1 mouse cellular context compared by ENCODE assay signal in genomic region chr9:15240863-15241595, GRCm38 (mm10).
A peak's percentile ranks its signal among the peaks of the same experiment; 100 is the strongest.
TF ChIP-seq lines count a peak whose summit lies in the region.

No protein-coding gene starts in this region.

TF ChIP-seq in MEL, 35 proteins besides CTCF, POLR2A, EP300 and RAD21 (continued from another document):
- no peak for TF ChIP-seq POLR2AphosphoS5 (IDR thresholded peaks at IDR 0.05; ENCODE audit: borderline replicate concordance, low read depth, low read length)
- no peak for TF ChIP-seq CHD2 (IDR thresholded peaks at IDR 0.05; ENCODE audit: low read length)
- TF ChIP-seq POLR2AphosphoS2 (IDR thresholded peaks at IDR 0.05; ENCODE audit: low read length), result no peak
- no peak for TF ChIP-seq MYB (IDR thresholded peaks at IDR 0.05; ENCODE audit: low read depth, low read length)
- no peak for TF ChIP-seq MAX (IDR thresholded peaks at IDR 0.05; ENCODE audit: low read length)
- peak; percentile 98 for TF ChIP-seq ZNF384 (IDR thresholded peaks at IDR 0.05; ENCODE audit: low read depth, low read length)
- TF ChIP-seq HCFC1 (IDR thresholded peaks at IDR 0.05; ENCODE audit: low read depth, low read length), result 0 out of 2 replicates have a peak, but pooled peaks have one; percentile 10
- TF ChIP-seq E2F4 (IDR thresholded peaks at IDR 0.05; ENCODE audit: borderline replicate concordance, low read depth, low read length), result no peak
- TF ChIP-seq MYC (IDR thresholded peaks at IDR 0.05; ENCODE audit: low read depth, low read length), result no peak
- peak; percentile 63; the same call in 1 of the 2 replicates for TF ChIP-seq MAZ (IDR thresholded peaks at IDR 0.05; ENCODE audit: low read depth, low read length)
- TF ChIP-seq GABPA (IDR thresholded peaks at IDR 0.05; ENCODE audit: low read depth, low read length), result no peak
- TF ChIP-seq SIN3A (IDR thresholded peaks at IDR 0.05; ENCODE audit: low read length), result no peak
- no peak for TF ChIP-seq ZC3H11A (IDR thresholded peaks at IDR 0.05; ENCODE audit: low read depth, low read length)
- TF ChIP-seq KAT2A (conservative IDR thresholded peaks at IDR 0.05; ENCODE audit: low read depth, low read length), result no peak
- TF ChIP-seq USF1 (IDR thresholded peaks at IDR 0.05; ENCODE audit: low read depth, low read length), result no peak
- TF ChIP-seq MXI1 (IDR thresholded peaks at IDR 0.05; ENCODE audit: low read depth, low read length), result peak; percentile 13; the same call in 1 of the 2 replicates
- TF ChIP-seq ETS1 (IDR thresholded peaks at IDR 0.05; ENCODE audit: low read depth, low read length), result peak; percentile 37
- peak; percentile 46; the same call in 1 of the 2 replicates for TF ChIP-seq TCF12 (IDR thresholded peaks at IDR 0.05; ENCODE audit: low read depth, low read length)
- no peak for TF ChIP-seq SMC3 (IDR thresholded peaks at IDR 0.05; ENCODE audit: low read depth, low read length)
- no peak for TF ChIP-seq USF2 (IDR thresholded peaks at IDR 0.05; ENCODE audit: borderline replicate concordance in 1 of 2, insufficient read depth in 1 of 2, low read depth in 1 of 2, low read length in 2 of 2)
- no peak; the same call in 1 of the 2 replicates for TF ChIP-seq BHLHE40 (IDR thresholded peaks at IDR 0.05; ENCODE audit: borderline replicate concordance, low read depth, low read length)
- TF ChIP-seq UBTF (IDR thresholded peaks at IDR 0.05; ENCODE audit: borderline replicate concordance, insufficient read depth, low read depth, low read length), result no peak
- no peak for TF ChIP-seq NRF1 (IDR thresholded peaks at IDR 0.05; ENCODE audit: insufficient read depth, low read depth, low read length, poor library complexity, severe bottlenecking)
- TF ChIP-seq MEF2A (IDR thresholded peaks at IDR 0.05; ENCODE audit: extremely low read depth, insufficient replicate concordance, low read depth, low read length, poor library complexity, severe bottlenecking), result no peak
- peak; percentile 96 for TF ChIP-seq CHD1 (IDR thresholded peaks at IDR 0.05; ENCODE audit: low read depth, low read length)
- TF ChIP-seq ZKSCAN1 (IDR thresholded peaks at IDR 0.05; ENCODE audit: low read depth, low read length), result no peak; the same call in 1 of the 2 replicates
- no peak for TF ChIP-seq ZMIZ1 (IDR thresholded peaks at IDR 0.05; ENCODE audit: low read depth, low read length)
- no peak for TF ChIP-seq RCOR1 (IDR thresholded peaks at IDR 0.05; ENCODE audit: low read depth, low read length)
- peak; percentile 75 for TF ChIP-seq GATA1 (IDR thresholded peaks at IDR 0.05; ENCODE audit: low read depth, low read length)
- TF ChIP-seq JUND (IDR thresholded peaks at IDR 0.05; ENCODE audit: low read depth, low read length), result peak; percentile 72; the same call in 1 of the 2 replicates
- TF ChIP-seq NELFE (IDR thresholded peaks at IDR 0.05; ENCODE audit: low read depth, low read length), result no peak; the same call in 1 of the 2 replicates
- no peak for TF ChIP-seq TAL1 (IDR thresholded peaks at IDR 0.05; ENCODE audit: low read length)
